Mouse (Mus musculus) kidney, embryonic 15.5 days (tissue): ENCODE results near the gene Hoxb1. TPM values are rescaled to one million over a fixed set of nuclear protein-coding genes. Genes with fewer than 3 reads are reported as not detected.

Experiments used
- ATAC-seq: fragments of 200-750 bp; cut with Nextera tagmentation; replicated peaks from 2 replicates; pipeline ENCODE4 v1.8.0; 2017; ENCODE audit warnings: moderate TSS enrichment; ENCODE audit not compliant: low FRiP score
- H3K27ac ChIP-seq: fragments of 300-500 bp; sonication (generic); 2 replicates; pipeline ENCODE4 v1.5.1; 2015; ENCODE audit warnings: mild to moderate bottlenecking, inconsistent platforms
- H3K27me3 ChIP-seq: fragments of 300-500 bp; sonication (generic); 2 replicates; pipeline ENCODE4 v1.6.1; 2015; ENCODE audit warnings: inconsistent platforms
- H3K36me3 ChIP-seq: fragments of 300-500 bp; sonication (generic); 2 replicates; pipeline ENCODE4 v1.6.1; 2015; ENCODE audit warnings: inconsistent platforms
- H3K4me1 ChIP-seq: fragments of 300-500 bp; sonication (generic); 2 replicates; pipeline ENCODE4 v1.6.1; 2015; ENCODE audit warnings: inconsistent platforms
- H3K4me2 ChIP-seq: fragments of 300-500 bp; sonication (generic); 2 replicates; pipeline ENCODE4 v1.6.1; 2015; ENCODE audit warnings: moderate library complexity, mild to moderate bottlenecking, inconsistent platforms
- H3K4me3 ChIP-seq: fragments of 300-500 bp; sonication (generic); replicated peaks from 2 replicates; pipeline ENCODE4 v1.5.1; 2015; ENCODE audit warnings: mild to moderate bottlenecking, inconsistent platforms
- H3K9ac ChIP-seq: fragments of 300-500 bp; sonication (generic); 2 replicates; pipeline ENCODE4 v1.6.1; 2015; ENCODE audit warnings: mild to moderate bottlenecking, inconsistent platforms
- H3K9me3 ChIP-seq: fragments of 300-500 bp; sonication (generic); replicated peaks from 2 replicates; pipeline ENCODE4 v1.6.1; 2016; ENCODE audit warnings: inconsistent platforms
- WGBS: fragments of 180-500 bp; shearing (Covaris S2); methylation state at CpG from one replicate; pipeline ENCODE4 v1.1.7; 2015; ENCODE audit warnings: mixed read lengths; 5-methylcytosine and 5-hydroxymethylcytosine counted together
- polyA plus RNA-seq: library from polyadenylated mRNA; unstranded; fragments of >200 nt; fragmentation: Nextera tagmentation; extraction: Ambion mirVana; gene quantifications from 2 replicates; pipeline ENCODE4 v1.2.1, GENCODE M21; 2015

Hoxb1 gene
- polyA plus RNA-seq = 0.27 and 0.35 TPM in 2 replicates

DNA sequence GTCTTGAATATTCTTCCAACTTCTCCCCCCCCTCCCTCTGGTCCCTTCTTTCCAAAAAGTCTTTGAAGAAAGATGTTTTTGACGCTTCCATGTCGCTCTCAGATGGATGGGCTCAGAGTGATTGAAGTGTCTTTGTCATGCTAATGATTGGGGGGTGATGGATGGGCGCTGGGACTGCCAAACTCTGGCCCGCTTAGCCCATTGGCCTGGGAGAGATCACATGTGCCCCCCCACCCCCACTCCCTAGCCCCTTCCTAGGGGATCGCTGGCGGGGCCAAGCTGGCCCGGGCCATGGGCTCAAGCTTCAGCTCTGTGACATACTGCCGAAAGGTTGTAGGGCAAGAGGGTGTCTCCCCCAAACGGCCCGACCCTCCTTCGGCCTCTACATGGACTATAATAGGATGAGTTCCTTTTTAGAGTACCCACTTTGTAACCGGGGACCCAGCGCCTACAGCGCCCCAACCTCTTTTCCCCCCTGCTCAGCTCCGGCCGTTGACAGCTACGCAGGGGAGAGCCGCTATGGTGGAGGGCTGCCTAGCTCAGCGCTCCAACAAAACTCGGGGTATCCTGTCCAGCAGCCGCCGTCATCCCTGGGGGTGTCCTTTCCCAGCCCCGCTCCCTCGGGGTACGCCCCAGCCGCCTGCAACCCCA is at the start of gene Hoxb1:
Hoxb1 (plus strand) TSS at position 312 of the 651 bp plus-strand sequence.
- Histone ChIP-seq H3K27me3 (peaks cover 49% of the 10 kb centered on the region), H3K4me1 (peaks cover 49% of the 10 kb centered on the region), H3K9ac (peak within 1 kb of the TSS; percentile 8; the same call in 1 of the 2 replicates), H3K4me3 (peak within 1 kb of the TSS; percentile 28), H3K9me3 (no peaks in the 10 kb centered on the region), H3K27ac (no peak within 1 kb of the TSS), H3K36me3 (no peaks in the 10 kb centered on the region), H3K4me2 (peak within 1 kb of the TSS; percentile 57)
- ATAC-seq = 0 out of 2 replicates have a peak, but pooled peaks have one; percentile 12
- WGBS = 12% methylated on average over 26 of the region's 26 CpGs

DNA sequence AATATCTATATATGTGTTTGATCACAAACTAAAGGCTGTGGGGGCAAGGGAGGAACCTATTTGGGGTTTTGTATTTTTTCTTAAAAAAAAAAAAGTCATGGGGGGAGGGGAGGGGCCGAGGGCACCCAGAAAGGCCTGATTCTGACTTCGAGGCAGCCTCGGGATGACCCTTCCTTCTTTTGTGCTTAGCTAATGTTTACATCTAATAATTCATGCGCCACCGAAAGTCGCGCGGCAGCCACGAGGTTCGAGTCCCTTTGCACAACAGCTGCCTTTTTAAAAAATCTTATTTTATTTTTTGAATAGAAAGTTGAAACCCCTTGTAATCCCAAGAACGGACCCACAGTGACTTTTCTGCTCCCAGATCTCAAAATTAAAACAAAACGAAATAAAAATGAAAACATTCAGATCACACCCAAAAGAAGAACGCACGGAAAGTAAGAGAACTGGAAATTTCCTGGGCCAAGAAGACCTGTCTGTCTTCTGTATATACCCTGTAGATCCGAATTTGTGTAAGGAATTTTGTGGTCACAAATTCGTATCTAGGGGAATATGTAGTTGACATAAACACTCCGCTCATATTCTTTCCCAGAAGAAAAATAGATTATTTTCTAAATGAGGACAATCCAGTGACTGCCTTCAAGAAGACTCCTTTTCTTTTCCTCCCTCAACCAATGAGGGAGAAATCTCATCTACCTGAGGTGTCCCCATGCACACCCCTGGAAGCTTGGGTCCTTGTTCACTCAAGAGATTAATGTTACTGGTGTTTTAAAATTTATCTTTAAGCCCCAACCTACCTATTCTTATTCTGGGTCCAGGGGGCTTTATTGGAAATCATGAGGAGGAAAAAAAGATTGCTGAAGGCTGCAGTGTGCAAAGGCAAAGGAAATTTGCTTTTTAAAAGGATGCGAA is 48.6 kb upstream of the Hoxb1 start:
- H3K4me1 ChIP-seq = peaks cover 86% of the 10 kb centered on the region
- peak overlapping the region; percentile 100 for H3K27ac ChIP-seq
- no peaks in the 10 kb centered on the region for H3K9me3 ChIP-seq
- H3K4me3 ChIP-seq = peak overlapping the region; percentile 80
- peak overlapping the region; percentile 72 for H3K9ac ChIP-seq
- WGBS = 10% methylated on average over 18 of the region's 18 CpGs
- peak overlapping the region; percentile 90 for H3K4me2 ChIP-seq
- H3K36me3 ChIP-seq = peaks cover 4% of the 10 kb centered on the region; the same call in 1 of the 2 replicates
- ATAC-seq = no peak
- H3K27me3 ChIP-seq = no peaks in the 10 kb centered on the region

DNA sequence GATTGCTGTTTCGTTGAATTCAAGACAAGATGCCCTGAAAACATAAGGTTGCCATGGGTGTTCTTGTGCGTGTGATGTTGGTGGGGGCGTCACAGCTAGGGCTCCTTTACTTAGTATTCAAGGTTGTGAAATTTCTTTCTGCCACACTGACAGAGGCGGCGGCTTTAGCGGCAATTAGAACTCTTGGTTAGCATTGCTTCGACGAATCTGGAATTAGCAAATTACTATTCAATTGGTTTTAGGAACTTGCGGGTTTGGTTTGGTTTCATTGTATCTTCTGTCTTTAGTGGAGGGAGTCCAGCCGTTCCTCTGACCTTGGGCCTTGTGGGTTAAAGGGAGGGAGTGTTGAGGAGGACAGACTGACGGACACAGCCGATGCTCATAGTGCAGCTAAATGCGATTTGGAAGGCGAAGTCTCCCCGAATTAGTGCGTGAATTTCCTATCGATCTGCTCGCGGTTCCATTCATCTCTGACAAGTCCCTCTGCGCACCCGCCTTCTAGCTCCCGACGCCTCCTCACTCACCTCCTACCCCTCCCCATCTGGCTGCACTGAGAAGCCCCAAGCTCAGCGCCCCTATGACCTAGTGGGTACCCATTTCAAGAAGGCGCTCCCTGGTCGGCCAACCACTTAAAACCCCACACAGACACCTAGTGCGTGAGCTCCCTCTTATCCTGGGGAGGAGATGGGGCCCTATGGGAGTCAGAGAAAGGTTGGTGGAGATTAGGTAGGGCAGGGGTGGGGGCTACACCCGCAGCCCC is 47.8 kb upstream of the Hoxb1 start, which contains the start of gene Hoxb4:
Hoxb4 (plus strand) TSS at position 660 of the 760 bp plus-strand sequence.
- peak within 1 kb of the TSS; percentile 80 for H3K4me3 ChIP-seq
- ATAC-seq = no peak
- peak within 1 kb of the TSS; percentile 90 for H3K4me2 ChIP-seq
- H3K27ac ChIP-seq = peak within 1 kb of the TSS; percentile 100
- no peaks in the 10 kb centered on the region for H3K9me3 ChIP-seq
- H3K9ac ChIP-seq = peak within 1 kb of the TSS; percentile 72
- no peaks in the 10 kb centered on the region for H3K27me3 ChIP-seq
- peaks cover 86% of the 10 kb centered on the region for H3K4me1 ChIP-seq
- 6% methylated on average over 28 of the region's 28 CpGs for WGBS
- peaks cover 4% of the 10 kb centered on the region; the same call in 1 of the 2 replicates for H3K36me3 ChIP-seq

DNA sequence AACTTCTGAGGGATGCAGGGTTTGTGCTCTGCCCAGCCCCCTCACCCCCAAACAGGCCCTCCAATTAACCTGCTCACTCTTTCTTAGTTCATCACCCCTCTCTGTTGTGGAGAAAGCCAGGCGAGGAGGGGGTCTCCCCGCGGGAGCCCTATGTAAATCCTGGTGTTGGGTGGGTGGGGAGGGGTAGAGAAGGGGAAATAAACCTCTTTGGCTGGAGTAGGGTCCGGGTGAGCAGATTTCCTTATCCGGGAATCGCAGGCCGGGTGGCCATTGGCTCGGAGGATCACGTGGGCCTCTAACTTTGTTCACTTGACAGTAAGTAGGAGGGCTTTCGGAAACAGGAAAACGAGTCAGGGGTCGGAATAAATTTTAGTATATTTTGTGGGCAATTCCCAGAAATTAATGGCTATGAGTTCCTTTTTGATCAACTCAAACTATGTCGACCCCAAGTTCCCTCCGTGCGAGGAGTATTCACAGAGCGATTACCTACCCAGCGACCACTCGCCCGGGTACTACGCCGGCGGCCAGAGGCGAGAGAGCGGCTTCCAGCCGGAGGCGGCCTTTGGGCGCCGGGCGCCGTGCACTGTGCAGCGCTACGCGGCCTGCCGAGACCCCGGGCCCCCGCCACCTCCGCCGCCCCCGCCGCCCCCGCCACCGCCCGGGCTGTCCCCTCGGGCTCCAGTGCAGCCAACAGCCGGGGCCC is 47.0 kb upstream of the Hoxb1 start:
- peaks cover 86% of the 10 kb centered on the region for H3K4me1 ChIP-seq
- H3K36me3 ChIP-seq = peaks cover 4% of the 10 kb centered on the region; the same call in 1 of the 2 replicates
- no peaks in the 10 kb centered on the region for H3K27me3 ChIP-seq
- H3K9ac ChIP-seq = peak overlapping the region; percentile 72
- peak overlapping the region; percentile 90 for H3K4me2 ChIP-seq
- ATAC-seq = peak; percentile 77
- peak overlapping the region; percentile 100 for H3K27ac ChIP-seq
- no peaks in the 10 kb centered on the region for H3K9me3 ChIP-seq
- WGBS = 0% methylated on average over 41 of the region's 45 CpGs
- peak overlapping the region; percentile 80 for H3K4me3 ChIP-seq

DNA sequence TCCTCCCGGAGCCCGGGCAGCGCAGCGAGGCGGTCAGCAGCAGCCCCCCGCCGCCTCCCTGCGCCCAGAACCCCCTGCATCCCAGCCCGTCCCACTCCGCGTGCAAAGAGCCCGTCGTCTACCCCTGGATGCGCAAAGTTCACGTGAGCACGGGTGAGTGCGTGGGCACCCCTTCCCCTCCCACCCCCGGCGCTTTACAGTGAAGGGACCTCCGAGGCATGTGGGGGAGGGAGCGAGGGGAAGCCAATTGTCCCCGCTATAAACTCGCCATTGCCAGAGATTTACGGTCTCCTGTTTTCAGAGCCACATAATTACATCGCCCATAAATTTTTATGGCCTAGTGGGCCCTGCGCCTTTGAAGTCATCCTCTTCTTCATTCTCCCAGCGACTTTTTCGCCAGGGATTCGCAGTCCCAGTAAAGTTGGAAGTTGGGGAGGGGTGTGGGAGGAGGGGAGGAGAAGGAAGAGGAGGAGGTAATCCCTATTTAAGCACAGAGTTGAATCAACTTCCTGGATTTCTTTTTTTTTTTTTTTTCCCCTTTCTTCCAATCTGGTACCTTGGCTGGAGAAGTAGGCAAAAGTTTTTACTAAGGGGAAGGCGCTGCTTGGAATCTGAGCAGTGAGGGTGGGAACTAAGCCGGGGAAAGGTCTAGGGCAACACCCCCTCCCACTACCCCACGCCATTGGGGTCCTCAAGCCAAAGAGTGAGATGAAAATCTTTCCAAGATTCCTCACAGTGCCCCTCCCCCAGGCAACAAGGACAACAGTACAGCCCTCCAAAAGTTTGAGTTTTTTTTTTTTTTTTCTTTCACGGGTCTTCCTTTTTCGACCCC is 46.3 kb upstream of the Hoxb1 start:
- WGBS = under 1% methylated on average over 34 of the region's 34 CpGs
- peak; percentile 87 for ATAC-seq
- Histone ChIP-seq H3K27me3 (no peaks in the 10 kb centered on the region), H3K4me1 (peaks cover 86% of the 10 kb centered on the region), H3K4me3 (peak overlapping the region; percentile 80), H3K4me2 (peak overlapping the region; percentile 90), H3K27ac (peak overlapping the region; percentile 100), H3K36me3 (peaks cover 4% of the 10 kb centered on the region; the same call in 1 of the 2 replicates), H3K9me3 (no peaks in the 10 kb centered on the region), H3K9ac (peak overlapping the region; percentile 72)

DNA sequence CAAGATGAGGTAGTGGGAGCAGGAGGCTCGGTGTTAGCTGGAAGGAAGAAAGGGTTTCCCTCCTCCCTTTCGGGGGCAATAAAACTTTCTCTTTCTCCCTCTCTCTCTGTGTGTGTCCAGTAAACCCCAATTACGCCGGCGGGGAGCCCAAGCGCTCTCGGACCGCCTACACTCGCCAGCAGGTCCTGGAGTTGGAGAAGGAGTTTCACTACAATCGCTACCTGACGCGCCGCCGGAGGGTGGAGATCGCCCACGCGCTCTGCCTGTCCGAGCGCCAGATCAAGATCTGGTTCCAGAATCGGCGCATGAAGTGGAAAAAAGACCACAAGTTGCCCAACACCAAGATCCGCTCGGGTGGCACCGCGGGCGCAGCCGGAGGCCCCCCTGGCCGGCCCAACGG is 45.6 kb upstream of the Hoxb1 start:
- Histone ChIP-seq H3K9me3 (no peaks in the 10 kb centered on the region), H3K4me2 (peak overlapping the region; percentile 90), H3K36me3 (peaks cover 4% of the 10 kb centered on the region; the same call in 1 of the 2 replicates), H3K27ac (peak overlapping the region; percentile 100), H3K9ac (peak overlapping the region; percentile 72), H3K27me3 (no peaks in the 10 kb centered on the region), H3K4me3 (peak overlapping the region; percentile 80), H3K4me1 (peaks cover 86% of the 10 kb centered on the region)
- WGBS = under 1% methylated on average over 29 of the region's 29 CpGs
- peak; percentile 3 for ATAC-seq

DNA sequence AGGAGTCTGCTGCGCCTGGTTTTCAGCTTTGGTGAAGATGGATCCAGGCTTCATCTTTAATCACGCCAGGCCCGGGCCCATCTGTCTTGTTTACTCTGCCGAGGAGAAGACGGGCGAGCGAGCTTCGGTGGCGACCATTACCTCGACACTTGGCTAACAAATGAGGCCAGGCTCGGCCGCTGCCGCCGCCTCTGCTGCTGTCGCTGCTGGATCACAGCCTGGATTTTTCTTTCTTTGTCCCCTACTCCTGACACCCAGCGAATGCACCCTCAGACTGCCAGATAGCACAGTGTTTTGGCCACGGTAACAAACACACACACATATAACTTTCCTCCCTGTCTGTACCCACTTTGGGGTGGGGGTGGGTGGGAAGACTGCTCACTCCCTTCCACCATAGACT is 44.9 kb upstream of the Hoxb1 start:
- 6% methylated on average over 17 of the region's 17 CpGs for whole genome bisulfite sequencing
- Histone ChIP-seq H3K27ac (peak overlapping the region; percentile 100), H3K4me1 (peaks cover 86% of the 10 kb centered on the region), H3K27me3 (no peaks in the 10 kb centered on the region), H3K9me3 (no peaks in the 10 kb centered on the region), H3K4me2 (peak overlapping the region; percentile 90), H3K36me3 (peaks cover 8% of the 10 kb centered on the region), H3K9ac (peak overlapping the region; percentile 72), H3K4me3 (peak overlapping the region; percentile 80)
- no peak for ATAC-seq

DNA sequence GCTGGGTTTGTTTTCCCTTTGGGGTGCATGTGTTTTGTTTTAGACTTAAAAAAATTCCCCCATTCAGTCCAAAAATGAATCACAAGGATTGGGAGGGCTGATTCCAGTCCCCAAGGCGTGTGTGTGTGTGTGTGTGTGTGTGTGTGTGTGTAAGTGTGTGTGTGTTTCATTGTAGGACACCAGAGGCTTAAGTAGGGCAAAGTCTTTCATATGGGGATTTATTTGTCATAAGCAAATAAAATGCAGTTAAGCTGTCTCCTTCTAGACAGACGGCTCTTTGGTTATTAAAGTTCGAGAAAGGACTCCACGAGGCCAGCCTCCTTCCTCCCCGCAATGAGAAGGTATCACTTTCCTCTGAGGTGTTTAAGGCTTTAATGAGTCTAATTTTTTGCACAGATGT is 43.7 kb upstream of the Hoxb1 start:
- H3K4me1 ChIP-seq = peaks cover 87% of the 10 kb centered on the region
- no peak for ATAC-seq
- peak overlapping the region; percentile 90 for H3K4me2 ChIP-seq
- peak overlapping the region; percentile 72 for H3K9ac ChIP-seq
- H3K9me3 ChIP-seq = no peaks in the 10 kb centered on the region
- no peaks in the 10 kb centered on the region for H3K27me3 ChIP-seq
- peak overlapping the region; percentile 100 for H3K27ac ChIP-seq
- WGBS = 16% methylated on average over 5 of the region's 5 CpGs
- H3K36me3 ChIP-seq = peaks cover 12% of the 10 kb centered on the region
- H3K4me3 ChIP-seq = peak overlapping the region; percentile 80

DNA sequence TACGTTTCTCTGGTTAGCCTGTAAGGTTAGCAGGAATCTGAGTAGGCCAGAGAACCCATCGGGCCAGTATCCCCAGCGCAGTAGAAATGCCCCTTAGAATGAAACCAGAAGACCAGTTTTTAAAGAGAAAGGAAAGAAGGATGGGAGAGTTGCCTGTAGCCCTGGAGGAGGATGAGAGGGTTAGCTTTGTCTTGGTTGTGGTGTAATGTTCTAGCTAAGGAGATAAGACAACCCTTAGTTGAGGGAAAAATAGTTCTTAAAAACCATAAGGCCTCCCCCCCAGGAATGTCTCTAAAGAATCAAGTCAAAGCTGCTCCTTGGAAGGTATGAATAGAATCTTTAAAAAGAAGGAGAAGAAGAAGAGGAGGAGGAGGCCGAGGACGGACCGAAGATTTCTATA is 42.8 kb upstream of the Hoxb1 start:
- Histone ChIP-seq H3K9me3 (no peaks in the 10 kb centered on the region), H3K27me3 (no peaks in the 10 kb centered on the region), H3K27ac (peak overlapping the region; percentile 100), H3K4me3 (peak overlapping the region; percentile 80), H3K36me3 (peaks cover 15% of the 10 kb centered on the region), H3K4me1 (peaks cover 89% of the 10 kb centered on the region), H3K9ac (peak overlapping the region; percentile 72), H3K4me2 (peak overlapping the region; percentile 90)
- WGBS = 20% methylated on average over 6 of the region's 6 CpGs
- no peak for ATAC-seq

DNA sequence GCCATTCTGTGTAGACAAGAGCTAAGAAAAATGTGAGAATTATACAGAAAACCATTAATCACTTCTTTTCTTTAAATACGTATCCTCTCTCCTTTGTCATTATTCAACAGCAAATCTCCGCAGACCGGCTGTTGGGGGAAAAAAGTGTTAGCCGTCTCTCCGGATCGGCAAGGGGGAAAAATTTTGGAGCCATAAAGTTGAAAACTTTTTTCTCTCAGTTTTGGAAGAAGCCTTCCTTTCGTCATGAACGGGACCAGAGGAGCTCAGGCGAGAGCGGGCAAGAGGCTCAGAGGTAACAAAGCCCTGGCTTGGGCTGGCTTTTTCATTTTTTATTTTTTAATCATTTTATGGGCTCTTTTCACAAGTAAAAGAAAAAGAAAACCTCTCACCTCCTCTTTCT is 42.4 kb upstream of the Hoxb1 start, which contains the start of gene Hoxb3:
Hoxb3 (plus strand) TSS at position 173 of the 400 bp plus-strand sequence.
- H3K4me1 ChIP-seq = peaks cover 89% of the 10 kb centered on the region

More for the DNA sequence above, 42.4 kb upstream of the Hoxb1 start, which contains the start of gene Hoxb3:
- peak within 1 kb of the TSS; percentile 100 for H3K27ac ChIP-seq
- H3K4me3 ChIP-seq = peak within 1 kb of the TSS; percentile 80
- H3K27me3 ChIP-seq = no peaks in the 10 kb centered on the region
- peak within 1 kb of the TSS; percentile 90 for H3K4me2 ChIP-seq
- peak within 1 kb of the TSS; percentile 72 for H3K9ac ChIP-seq
- no peaks in the 10 kb centered on the region for H3K9me3 ChIP-seq
- peaks cover 15% of the 10 kb centered on the region for H3K36me3 ChIP-seq
- no peak for ATAC-seq
- 18% methylated on average over 10 of the region's 10 CpGs for WGBS
